11 mouse cellular contexts compared by ENCODE assay signal in genomic region chr12:33928331-33929192, GRCm38 (mm10). TPM values are rescaled to one million over a fixed set of nuclear protein-coding genes. Genes with fewer than 3 reads are reported as not detected.
A peak's percentile ranks its signal among the peaks of the same experiment; 100 is the strongest.
DNase-seq lines count a peak whose midpoint lies in the region; ATAC-seq and TF ChIP-seq lines count a peak whose summit lies in the region.
"Had no signal": no experiment of that assay in that cellular context is flagged by ENCODE, and none has a peak within 500 bp of the region (broad histone marks: within the 10 kb centered on the region; RNA-seq: fewer than 3 reads in every experiment).

Ferd3l (plus strand) TSS chr12:33928425.

- H3K4me3 ChIP-seq in forebrain, embryonic 15.5 days = peak within 1 kb of the TSS; percentile 35
- H3K4me3 ChIP-seq in limb, embryonic 15.5 days = peak within 1 kb of the TSS; percentile 22
- H3K4me3 ChIP-seq in thymus, adult 2 months (ENCODE audit: control insufficient read depth, insufficient read depth, low read length) = no peak within 1 kb of the TSS
- H3K4me3 ChIP-seq: layer of hippocampus, adult 2 months had no signal

- TF ChIP-seq CTCF in thymus, adult 2 months (IDR thresholded peaks at IDR 0.05; ENCODE audit: borderline replicate concordance, control insufficient read depth, extremely low read depth, insufficient read depth, low read length, poor library complexity) = no peak

- WGBS in forebrain, embryonic 15.5 days = 1% methylated on average over 39 of the region's 39 CpGs
- WGBS in limb, embryonic 15.5 days = 2% methylated on average over 39 of the region's 39 CpGs
- WGBS in thymus, adult 2 months = 5% methylated on average over 39 of the region's 39 CpGs

- H3K9me3 ChIP-seq in forebrain, embryonic 15.5 days = no peaks in the 10 kb centered on the region
- no peaks in the 10 kb centered on the region for H3K9me3 ChIP-seq in limb, embryonic 15.5 days

- H3K27ac ChIP-seq in forebrain, embryonic 15.5 days (replicated peaks) = no peak within 1 kb of the TSS
- no peak within 1 kb of the TSS for H3K27ac ChIP-seq in limb, embryonic 15.5 days
- no peak within 1 kb of the TSS for H3K27ac ChIP-seq in thymus, adult 2 months (ENCODE audit: control insufficient read depth, insufficient read depth, low read length)
- H3K27ac ChIP-seq: layer of hippocampus, adult 2 months; macrophage had no signal

- peak; percentile 35; the same call in 1 of the 2 replicates for ATAC-seq in forebrain, embryonic 15.5 days (replicated peaks)
- no peak for ATAC-seq in limb, embryonic 15.5 days (ENCODE audit: insufficient number of reproducible peaks, low FRiP score, low TSS enrichment, low read depth)

- peaks cover 19% of the 10 kb centered on the region for H3K4me1 ChIP-seq in forebrain, embryonic 15.5 days
- peaks cover 9% of the 10 kb centered on the region for H3K4me1 ChIP-seq in limb, embryonic 15.5 days
- no peaks in the 10 kb centered on the region for H3K4me1 ChIP-seq in thymus, adult 2 months (replicated peaks; ENCODE audit: control insufficient read depth, insufficient read depth, low read length)

- H3K27me3 ChIP-seq in forebrain, embryonic 15.5 days = peaks cover 29% of the 10 kb centered on the region
- peaks cover 30% of the 10 kb centered on the region for H3K27me3 ChIP-seq in limb, embryonic 15.5 days
- no peaks in the 10 kb centered on the region for H3K27me3 ChIP-seq in thymus, adult 2 months (ENCODE audit: control insufficient read depth, insufficient read depth, low read length)

- H3K9ac ChIP-seq in forebrain, embryonic 15.5 days (replicated peaks) = peak within 1 kb of the TSS; percentile 27
- no peak within 1 kb of the TSS for H3K9ac ChIP-seq in limb, embryonic 15.5 days

- DNase-seq in right cerebral cortex, postnatal 4 days = peak; percentile 6
- no peak for DNase-seq in right cerebral cortex, postnatal 14 days
- peak; percentile 1 for DNase-seq in telencephalon, adult 2 months (ENCODE audit: low read depth, low spot score)
- no peak for DNase-seq in thymus, adult 2 months
- no peak for DNase-seq in left cerebral cortex, postnatal 25 days (ENCODE audit: low spot score in 2 of 2)
- DNase-seq in left cerebral cortex, postnatal 14 days (ENCODE audit: low spot score in 2 of 2) = no peak

- no peak for TF ChIP-seq POLR2A in thymus, adult 2 months (IDR thresholded peaks at IDR 0.05; ENCODE audit: control insufficient read depth, extremely low read depth, insufficient read depth, low read length, poor library complexity)

- no peaks in the 10 kb centered on the region for H3K36me3 ChIP-seq in forebrain, embryonic 15.5 days
- H3K36me3 ChIP-seq in limb, embryonic 15.5 days = no peaks in the 10 kb centered on the region
- no peaks in the 10 kb centered on the region for H3K36me3 ChIP-seq in thymus, adult 2 months (ENCODE audit: control insufficient read depth, insufficient read depth, low read length)

- intact Hi-C loops in left cerebral cortex, postnatal 25 days (cut with DNase I) = loop anchor here (5.0 kb wide), 1 partner anchor 39 kb away; no protein-coding TSS in a partner anchor
- intact Hi-C loops in left cerebral cortex, postnatal 14 days (cut with DNase I) = no loop called here

- H3K4me2 ChIP-seq in forebrain, embryonic 15.5 days (replicated peaks) = peak within 1 kb of the TSS; percentile 57
- peak within 1 kb of the TSS; percentile 36 for H3K4me2 ChIP-seq in limb, embryonic 15.5 days

RNA-seq across cellular contexts. Expression of gene Ferd3l, which starts in this region (rescaled TPM):
- polyA plus RNA-seq in forebrain, embryonic 15.5 days (2015; fragmentation: Nextera tagmentation; extraction: Ambion mirVana) = not detected in 2 replicates
- not detected in 2 replicates for polyA plus RNA-seq in limb, embryonic 15.5 days (2015; fragmentation: Nextera tagmentation; extraction: Ambion mirVana)
- not detected in 2 replicates for polyA plus RNA-seq in thymus, adult 2 months (2012; rRNA removed)
- total RNA-seq in left cerebral cortex, postnatal 25 days (2021) = not detected
- total RNA-seq in left cerebral cortex, postnatal 14 days (2021) = not detected
- total RNA-seq: layer of hippocampus, adult 2 months had no signal
- polyA plus RNA-seq: macrophage; small intestine, adult 2 months had no signal

Comparison
In these comparisons a context has a peak if more than half of its experiments do, and no peak if none do; other contexts are left out.
1. DNase-seq: peak in right cerebral cortex, postnatal 4 days (single experiment) and telencephalon, adult 2 months (single experiment); none in right cerebral cortex, postnatal 14 days (single experiment), thymus, adult 2 months (single experiment), left cerebral cortex, postnatal 25 days (0 of 2) and left cerebral cortex, postnatal 14 days (0 of 2).
2. Peak in ATAC-seq, H3K4me3 ChIP-seq, H3K9ac ChIP-seq and H3K4me2 ChIP-seq in forebrain, embryonic 15.5 days; RNA of the gene not detected or under 1 TPM.